ENCODE assay signal across 17 mouse cellular contexts in genomic region chr2:135049283-135049682, GRCm38 (mm10).
DNase-seq lines count a peak whose midpoint lies in the region; ATAC-seq and TF ChIP-seq lines count a peak whose summit lies in the region.
"Had no signal": no experiment of that assay in that cellular context is flagged by ENCODE, and none has a peak within 500 bp of the region (broad histone marks: within the 10 kb centered on the region; RNA-seq: fewer than 3 reads in every experiment).

No protein-coding gene starts in this region.

- WGBS in heart, embryonic 14.5 days = 71% methylated on average over 6 of the region's 6 CpGs
- 61% methylated on average over 6 of the region's 6 CpGs for WGBS in neural tube, embryonic 15.5 days
- 36% methylated on average over 6 of the region's 6 CpGs for WGBS in forebrain, postnatal 0 days

- ATAC-seq in heart, embryonic 14.5 days (ENCODE audit: insufficient number of reproducible peaks, insufficient read depth, low FRiP score, low read depth) = no peak
- ATAC-seq in neural tube, embryonic 15.5 days (ENCODE audit: low FRiP score) = no peak
- peak; percentile 86 for ATAC-seq in forebrain, postnatal 0 days
- ATAC-seq: Patski had no signal

- peaks cover 0 to 10% of the 10 kb centered on the region in 2 experiments; a peak in 2 of 4 replicates for H3K4me1 ChIP-seq in heart, embryonic 14.5 days (ENCODE audit: control insufficient read depth in 2 of 2, insufficient read depth in 2 of 2, low read length in 2 of 2)
- H3K4me1 ChIP-seq in neural tube, embryonic 15.5 days = 0 out of 2 replicates have a peak, but pooled peaks cover 3% of the 10 kb centered on the region
- H3K4me1 ChIP-seq in forebrain, postnatal 0 days (ENCODE audit: insufficient read depth) = no peaks in the 10 kb centered on the region
- H3K4me1 ChIP-seq: embryonic facial prominence, embryonic 10.5 days; hindbrain, embryonic 13.5 days; limb, embryonic 15.5 days; midbrain, embryonic 10.5 days had no signal

- H3K4me3 ChIP-seq in heart, embryonic 14.5 days (ENCODE audit: control insufficient read depth in 1 of 2, insufficient read depth in 1 of 2, low read depth in 1 of 2, low read length in 2 of 2) = no peak overlapping the region
- H3K4me3 ChIP-seq in neural tube, embryonic 15.5 days (replicated peaks) = no peak overlapping the region
- H3K4me3 ChIP-seq in forebrain, postnatal 0 days (ENCODE audit: low read depth, low read length) = no peak overlapping the region
- H3K4me3 ChIP-seq: embryonic facial prominence, embryonic 10.5 days; hindbrain, embryonic 13.5 days; limb, embryonic 15.5 days; midbrain, embryonic 10.5 days had no signal

- H3K4me2 ChIP-seq in heart, embryonic 14.5 days (ENCODE audit: low read length) = no peak overlapping the region
- H3K4me2 ChIP-seq in neural tube, embryonic 15.5 days = no peak overlapping the region
- no peak overlapping the region for H3K4me2 ChIP-seq in forebrain, postnatal 0 days (ENCODE audit: low read depth)
- H3K4me2 ChIP-seq: hindbrain, embryonic 13.5 days; limb, embryonic 15.5 days had no signal

- peak overlapping the region; percentile 4 to 66; a peak in 3 of 4 replicates for H3K27ac ChIP-seq in heart, embryonic 14.5 days (replicated peaks in 1 of 2; ENCODE audit: control insufficient read depth in 1 of 2, insufficient read depth in 1 of 2, low read depth in 2 of 2, low read length in 2 of 2)
- H3K27ac ChIP-seq in neural tube, embryonic 15.5 days (replicated peaks) = 0 out of 2 replicates have a peak overlapping the region, but pooled peaks have one; percentile 33
- peak overlapping the region; percentile 22 for H3K27ac ChIP-seq in forebrain, postnatal 0 days (ENCODE audit: low read depth, low read length)
- H3K27ac ChIP-seq: embryonic facial prominence, embryonic 10.5 days; hindbrain, embryonic 13.5 days; limb, embryonic 15.5 days; midbrain, embryonic 10.5 days had no signal

- H3K9me3 ChIP-seq in heart, embryonic 14.5 days (ENCODE audit: control insufficient read depth, low read length) = no peaks in the 10 kb centered on the region
- no peaks in the 10 kb centered on the region for H3K9me3 ChIP-seq in neural tube, embryonic 15.5 days (replicated peaks)
- no peaks in the 10 kb centered on the region for H3K9me3 ChIP-seq in forebrain, postnatal 0 days (ENCODE audit: low read length)
- H3K9me3 ChIP-seq: embryonic facial prominence, embryonic 10.5 days; hindbrain, embryonic 13.5 days; limb, embryonic 15.5 days; midbrain, embryonic 10.5 days had no signal

- DNase-seq in heart, postnatal 4 days = no peak
- no peak for DNase-seq in neural tube, embryonic 10.5 days (ENCODE audit: extremely low spot score, low spot score)
- DNase-seq in forebrain, postnatal 0 days = peak; percentile 73
- peak; percentile 77 for DNase-seq in telencephalon, adult 2 months (ENCODE audit: low read depth, low spot score)
- no peak for DNase-seq in embryo, embryonic 10 days (ENCODE audit: low spot score)
- DNase-seq: cerebellum, adult 9-11 months; heart, adult 11 months; kidney, adult 11 months; lung, postnatal 10 days had no signal

- no peak overlapping the region for H3K9ac ChIP-seq in heart, embryonic 14.5 days (ENCODE audit: low read length)
- H3K9ac ChIP-seq in neural tube, embryonic 15.5 days (replicated peaks) = no peak overlapping the region
- no peak overlapping the region for H3K9ac ChIP-seq in forebrain, postnatal 0 days
- H3K9ac ChIP-seq: hindbrain, embryonic 13.5 days; limb, embryonic 15.5 days had no signal

- no peaks in the 10 kb centered on the region for H3K36me3 ChIP-seq in heart, embryonic 14.5 days (ENCODE audit: control insufficient read depth, insufficient read depth, low read length)
- no peaks in the 10 kb centered on the region for H3K36me3 ChIP-seq in neural tube, embryonic 15.5 days
- H3K36me3 ChIP-seq in forebrain, postnatal 0 days (ENCODE audit: insufficient read depth) = no peaks in the 10 kb centered on the region
- H3K36me3 ChIP-seq: embryonic facial prominence, embryonic 10.5 days; hindbrain, embryonic 13.5 days; limb, embryonic 15.5 days; midbrain, embryonic 10.5 days had no signal

- TF ChIP-seq CTCF in forebrain, postnatal 0 days (IDR thresholded peaks at IDR 0.05; ENCODE audit: low read depth) = no peak

- no peaks in the 10 kb centered on the region for H3K27me3 ChIP-seq in heart, embryonic 14.5 days (ENCODE audit: control insufficient read depth, insufficient read depth, low read length)
- H3K27me3 ChIP-seq in neural tube, embryonic 15.5 days (replicated peaks) = no peaks in the 10 kb centered on the region
- no peaks in the 10 kb centered on the region for H3K27me3 ChIP-seq in forebrain, postnatal 0 days (ENCODE audit: insufficient read depth, low read length)
- H3K27me3 ChIP-seq: CH12.LX; hindbrain, embryonic 13.5 days; limb, embryonic 15.5 days; Patski had no signal

Comparison
In these comparisons a context has a peak if more than half of its experiments do, and no peak if none do; other contexts are left out.
1. DNase-seq: peak in forebrain, postnatal 0 days (single experiment) and telencephalon, adult 2 months (single experiment); none in heart, postnatal 4 days (single experiment), neural tube, embryonic 10.5 days (single experiment) and embryo, embryonic 10 days (single experiment).
2. Peak in every context shown above with its lines, with median percentiles within 50 percentile points of each other: H3K27ac ChIP-seq.